Mouse (Mus musculus) heart, postnatal 14 days (tissue): ENCODE measurements at regions not wholly inside any gene's neighbourhood (a gene's known extent, or its start where the extent isn't known, plus 50 kb on each side); places are given as distances from the start of the nearest gene placed in this dataset.

Experiments
- DNase-seq, 2 experiments: peaks; one replicate each; pipeline ENCODE4 v3.0.0; 2021 to 2022
- intact Hi-C: fragments of 180-260 bp; cut with DNase I; formaldehyde crosslinking; loops from one replicate; pipeline ENCODE4 v1.15.1; 2025

DNA sequence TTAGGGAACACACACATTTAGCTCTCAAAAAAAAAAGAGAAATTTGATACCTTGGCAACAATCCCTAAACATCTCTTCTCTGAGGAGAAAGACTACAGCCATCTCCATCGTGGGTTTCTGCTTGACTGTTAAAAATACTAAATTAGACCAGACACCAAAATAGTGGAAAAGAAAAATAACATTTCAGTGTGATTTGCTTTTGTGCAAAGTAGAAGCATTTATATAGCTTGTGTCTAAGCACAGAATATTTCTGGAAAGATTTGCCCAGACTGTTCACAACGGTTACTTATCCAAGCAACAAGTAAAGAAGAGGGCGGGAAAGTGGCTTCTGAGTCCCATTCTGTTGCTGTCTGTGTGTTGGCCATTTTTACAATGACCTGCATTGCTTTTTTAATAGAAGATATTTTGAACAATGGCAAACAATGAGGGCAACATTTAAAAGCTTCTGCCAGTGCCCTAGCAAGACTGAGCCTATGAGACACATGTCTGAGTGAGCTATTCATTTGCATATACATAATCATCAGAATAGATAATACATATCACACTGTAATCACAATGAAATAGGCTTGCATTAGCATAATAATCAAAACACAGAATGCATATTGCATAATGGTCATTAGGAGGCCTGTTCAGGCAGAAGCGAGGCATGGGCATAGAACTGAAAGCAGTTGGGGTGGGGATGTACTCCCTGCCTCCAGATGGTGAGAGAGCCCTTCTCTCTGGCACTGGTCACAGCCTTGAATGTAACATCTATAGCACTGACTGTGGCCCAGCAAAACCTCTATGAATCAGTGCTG lies 159.5 kb upstream of the Irf2bp2 start:
- intact Hi-C loops, result no loop called here
- DNase-seq, result no peak

GRCm38 (mm10) chr8:126751416-126752140 lies 157.8 kb upstream of the Irf2bp2 start:
- no peak for DNase-seq
- intact Hi-C loops, result no loop called here

GRCm38 (mm10) chr8:126745992-126746775 lies 152.4 kb upstream of the Irf2bp2 start:
- no peak for DNase-seq
- intact Hi-C loops, result no loop called here

GRCm38 (mm10) chr8:126744747-126745382 lies 151.1 kb upstream of the Irf2bp2 start:
- no peak for DNase-seq
- intact Hi-C loops, result no loop called here

- no peak for DNase-seq
- intact Hi-C loops, result no loop called here
Measured at GRCm38 (mm10) chr8:126743296-126743695, 149.5 kb upstream of the Irf2bp2 start.

DNA sequence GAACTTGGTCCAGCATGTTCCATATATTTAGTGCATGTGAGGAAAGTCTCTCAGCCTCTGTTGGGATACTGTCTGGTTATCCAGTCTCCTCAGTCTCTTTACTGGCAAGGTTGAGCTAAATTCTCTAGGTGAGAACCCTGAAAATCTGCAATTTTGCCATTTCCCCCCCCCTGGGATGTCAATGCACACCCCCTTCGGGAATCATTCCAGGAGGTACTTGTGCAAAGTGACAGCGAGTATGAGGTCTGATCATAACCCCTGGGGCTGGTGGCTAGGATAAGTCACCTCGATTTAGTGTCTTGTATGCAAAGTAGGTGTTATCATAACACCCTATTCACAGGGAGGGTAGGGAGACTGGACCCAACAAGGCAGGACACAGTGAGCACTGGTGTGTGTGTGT lies 148.3 kb upstream of the Irf2bp2 start:
- intact Hi-C loops, result no loop called here
- no peak for DNase-seq

GRCm38 (mm10) chr8:126741031-126741430 lies 147.2 kb upstream of the Irf2bp2 start:
- no peak for DNase-seq
- intact Hi-C loops, result no loop called here

DNA sequence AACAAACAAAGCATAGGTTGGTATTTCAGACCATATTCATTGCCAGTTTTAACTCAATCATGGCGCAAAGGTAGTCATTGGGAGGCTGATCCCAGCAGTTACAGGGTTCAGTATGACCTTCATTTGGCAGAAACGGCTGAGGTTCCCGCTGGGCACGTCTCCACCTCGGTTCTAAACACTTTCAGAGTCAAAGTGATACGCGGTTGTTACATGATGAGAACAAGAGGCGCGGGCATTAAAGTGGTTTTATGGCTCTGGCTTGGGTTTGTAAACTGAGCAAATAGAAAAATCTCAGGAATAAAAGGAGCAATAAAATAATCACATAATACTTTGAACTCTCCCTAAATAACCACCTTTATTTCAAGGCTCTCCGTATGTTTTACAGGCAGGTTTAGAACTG lies 146.0 kb upstream of the Irf2bp2 start:
- no peak for DNase-seq
- intact Hi-C loops, result loop anchor here (10.0 kb wide), 1 partner anchor 215 kb away; no protein-coding TSS in a partner anchor

GRCm38 (mm10) chr8:126737032-126737431 lies 143.2 kb upstream of the Irf2bp2 start:
- intact Hi-C loops, result loop anchor here (2.0 to 10.0 kb wide), 2 partner anchors 70 to 212 kb away; no protein-coding TSS in a partner anchor

DNA sequence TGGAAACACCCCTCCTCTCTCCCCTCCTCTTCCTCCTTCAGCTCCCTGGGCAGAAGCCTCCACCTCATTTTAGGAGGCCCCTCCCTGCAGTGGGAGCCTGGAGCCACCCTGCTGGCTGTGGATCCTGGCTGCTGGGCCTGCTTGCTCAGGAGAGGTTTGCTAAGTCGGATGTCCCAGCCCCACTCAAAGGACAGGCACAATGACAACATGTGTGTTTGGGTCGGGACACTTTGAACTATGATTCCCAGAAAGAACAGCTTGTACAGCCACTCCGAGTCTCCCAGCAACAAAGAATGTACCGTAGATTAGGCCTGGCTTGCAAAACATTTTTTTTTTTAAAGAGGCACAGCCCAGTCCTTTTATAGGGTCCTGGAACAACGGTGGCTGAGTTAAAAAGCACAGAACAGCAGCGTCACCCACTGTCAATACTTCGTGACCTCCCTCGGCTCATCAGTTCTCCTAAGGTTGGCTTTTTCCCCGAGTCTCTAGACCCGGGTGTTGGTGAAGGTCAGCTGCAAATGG lies 142.7 kb upstream of the Irf2bp2 start:
- DNase-seq, result peak in 1 of 2 experiments; percentile 85
- intact Hi-C loops, result loop anchor here (1.0 to 10.0 kb wide), 8 partner anchors 68 to 239 kb away; no protein-coding TSS in a partner anchor

More at GRCm38 (mm10) chr8:126737032-126737431, 143.2 kb upstream of the Irf2bp2 start:
- DNase-seq, result no peak

- intact Hi-C loops, result loop anchor here (1.0 to 10.0 kb wide), 9 partner anchors 41 to 238 kb away; no protein-coding TSS in a partner anchor
- DNase-seq, result peak; percentile 93 to 97
Measured at GRCm38 (mm10) chr8:126735488-126736440, 142.0 kb upstream of the Irf2bp2 start.

- intact Hi-C loops, result loop anchor here (1.0 to 10.0 kb wide), 2 partner anchors 41 to 210 kb away; no protein-coding TSS in a partner anchor
- DNase-seq, result peak in 1 of 2 experiments; percentile 31
Measured at GRCm38 (mm10) chr8:126734743-126735487, 141.1 kb upstream of the Irf2bp2 start.

DNA sequence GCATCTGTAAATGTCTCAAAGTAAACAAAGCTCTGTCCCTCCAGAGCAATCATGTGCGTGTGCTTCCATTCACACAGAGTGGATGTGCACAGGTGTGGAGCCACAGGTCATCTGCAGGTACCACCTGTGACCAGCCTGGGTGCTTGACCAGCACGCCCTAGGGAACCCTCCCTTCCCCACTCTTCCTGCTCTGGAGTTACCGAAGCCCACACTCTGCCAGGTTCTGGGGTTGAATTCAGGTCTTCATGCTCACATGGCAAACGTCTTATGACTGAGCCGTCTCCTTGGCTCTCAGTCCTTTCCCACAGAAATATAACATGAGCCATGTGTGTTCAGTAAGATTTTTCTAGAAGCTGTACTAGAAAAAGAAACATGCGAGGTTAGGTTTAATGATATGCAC lies 140.0 kb upstream of the Irf2bp2 start:
- intact Hi-C loops, result loop anchor here (10.0 kb wide), 1 partner anchor 209 kb away; no protein-coding TSS in a partner anchor
- DNase-seq, result no peak

GRCm38 (mm10) chr8:126733307-126733706 lies 139.5 kb upstream of the Irf2bp2 start:
- no peak for DNase-seq
- intact Hi-C loops, result loop anchor here (10.0 kb wide), 1 partner anchor 209 kb away; no protein-coding TSS in a partner anchor

DNA sequence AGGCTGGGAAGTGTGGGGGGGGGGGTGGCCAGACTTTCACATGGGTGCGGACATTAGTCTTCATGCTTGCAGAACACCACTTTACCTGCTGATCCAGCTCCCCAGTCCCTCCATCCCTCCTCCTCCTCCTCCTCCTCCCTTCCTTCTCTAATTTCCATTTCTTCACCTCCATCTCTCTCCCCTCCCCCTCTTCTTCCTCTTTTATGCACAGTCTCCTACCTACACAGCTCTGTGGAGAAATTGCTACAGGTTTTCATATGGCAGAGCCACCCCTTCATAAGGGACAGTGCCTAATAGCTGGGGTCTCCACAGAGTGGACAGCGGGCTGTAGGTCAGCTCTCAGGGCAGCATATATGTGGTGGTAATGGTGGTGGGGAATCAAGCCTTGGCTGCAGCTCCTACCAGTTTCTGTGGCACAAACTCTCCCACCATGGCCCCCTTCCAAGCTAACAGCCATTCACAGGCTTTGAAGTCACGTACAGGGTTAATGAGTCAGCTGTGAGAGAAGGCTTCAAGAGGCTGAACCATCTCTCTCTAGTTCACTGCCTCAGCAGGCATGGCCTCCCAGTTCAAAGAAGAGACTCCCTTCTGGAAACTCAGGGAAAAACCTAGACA lies 136.3 kb upstream of the Irf2bp2 start:
- intact Hi-C loops, result loop anchor here (10.0 kb wide), 1 partner anchor 205 kb away; no protein-coding TSS in a partner anchor
- DNase-seq, result no peak

- DNase-seq, result no peak
- intact Hi-C loops, result no loop called here
Measured at GRCm38 (mm10) chr8:126728987-126729632, 135.3 kb upstream of the Irf2bp2 start.

DNA sequence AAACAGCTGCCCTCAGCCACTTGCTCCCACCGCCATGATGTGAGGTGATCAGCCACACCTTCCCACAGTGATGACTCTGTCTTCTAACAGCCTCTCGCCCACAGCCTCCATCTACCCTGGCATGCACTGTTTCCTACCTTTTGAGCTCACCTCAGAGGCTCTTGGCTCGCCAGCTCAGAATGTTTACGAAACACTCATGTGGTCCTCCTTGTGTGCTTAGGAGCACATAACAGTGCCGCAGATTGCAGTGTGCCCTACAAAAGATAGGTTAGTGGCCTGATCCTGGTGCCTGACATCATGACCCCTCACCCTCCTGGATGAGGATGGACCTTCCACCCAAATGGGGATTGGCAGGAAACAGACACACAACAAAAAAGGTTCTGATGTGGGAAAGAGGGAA lies 134.3 kb upstream of the Irf2bp2 start:
- intact Hi-C loops, result no loop called here
- DNase-seq, result no peak
